Mouse (Mus musculus) testis, adult 2 months (tissue): ENCODE results near the gene Tmem156.

ENCODE experiments used
- CTCF ChIP-seq: fragments of 200-500 bp; IDR thresholded peaks from 2 replicates; pipeline ENCODE4 v1.5.1; 2012; ENCODE audit warnings: low read depth, mild to moderate bottlenecking, inconsistent platforms, low read length, moderate library complexity; ENCODE audit not compliant: control insufficient read depth, insufficient read depth, insufficient replicate concordance
- POLR2A ChIP-seq: fragments of 200-500 bp; IDR thresholded peaks from 2 replicates; pipeline ENCODE4 v1.6.1; 2012; ENCODE audit warnings: low read depth, mild to moderate bottlenecking, inconsistent platforms, low read length, moderate library complexity; ENCODE audit not compliant: control insufficient read depth

- TF ChIP-seq POLR2A, result no peak
- TF ChIP-seq CTCF, result no peak
Observed at GRCm38 (mm10) chr5:65011901-65012573, 79.9 kb downstream of the Tmem156 start.
